Mouse (Mus musculus) ZHBTc4 (cell line): ENCODE data around the gene Armt1.
"Not testable (repeated sequence)": the region's sequence is repeated elsewhere in the genome, so short reads cannot be mapped to it uniquely, and the experiment has no call there.

Source experiments
- DNase-seq: peaks from one replicate; pipeline ENCODE4 v3.0.0-alpha.2; 2011; ENCODE audit warnings: low read depth, low spot score

Armt1 gene

DNA sequence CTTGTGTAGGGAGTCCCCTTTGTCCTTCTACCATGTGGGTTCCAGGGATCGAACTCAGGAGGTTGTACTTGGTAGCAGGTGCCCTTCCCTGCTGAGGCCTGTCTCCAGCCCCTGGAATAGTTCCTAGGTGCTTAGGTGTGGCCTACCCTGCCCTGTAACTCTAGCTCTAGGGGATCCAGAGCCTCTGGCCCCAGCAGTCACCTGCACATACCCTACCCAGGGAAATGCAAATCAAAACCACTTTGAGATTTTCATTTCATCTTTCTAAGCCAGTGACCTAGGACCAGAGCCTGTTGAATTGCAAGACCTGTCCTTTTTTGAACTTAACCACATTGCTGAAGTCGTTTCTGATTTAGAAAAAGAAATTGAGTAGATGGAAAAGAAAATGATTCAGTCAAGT lies 1.6 kb downstream of the Armt1 start:
- DNase-seq, result not testable (repeated sequence)

DNA sequence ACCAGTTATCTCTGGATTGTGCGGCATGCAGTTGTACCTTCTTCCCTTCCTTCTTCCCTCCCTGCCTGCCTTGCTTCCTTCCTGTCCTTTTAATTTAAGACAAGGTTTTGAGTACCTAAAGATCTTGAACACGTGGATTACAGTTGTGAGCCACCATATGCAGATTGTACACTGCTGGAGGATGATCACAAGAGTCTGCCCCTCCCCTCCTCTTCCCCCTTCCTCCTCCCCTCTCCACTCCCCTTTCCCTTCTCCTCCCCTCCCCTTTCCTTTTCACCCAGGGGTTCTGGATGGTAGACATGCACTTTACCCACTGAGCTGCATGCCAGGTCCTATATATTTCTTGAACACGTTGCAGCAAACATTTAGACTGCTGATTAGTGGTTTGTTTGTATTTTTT lies 3.1 kb downstream of the Armt1 start:
- DNase-seq, result peak; percentile 70

- no peak for DNase-seq
Measured at GRCm38 (mm10) chr10:4456409-4456808, 24.1 kb downstream of the Armt1 start.

- DNase-seq, result peak; percentile 83
Measured at GRCm38 (mm10) chr10:4460201-4460600, 27.9 kb downstream of the Armt1 start.

DNA sequence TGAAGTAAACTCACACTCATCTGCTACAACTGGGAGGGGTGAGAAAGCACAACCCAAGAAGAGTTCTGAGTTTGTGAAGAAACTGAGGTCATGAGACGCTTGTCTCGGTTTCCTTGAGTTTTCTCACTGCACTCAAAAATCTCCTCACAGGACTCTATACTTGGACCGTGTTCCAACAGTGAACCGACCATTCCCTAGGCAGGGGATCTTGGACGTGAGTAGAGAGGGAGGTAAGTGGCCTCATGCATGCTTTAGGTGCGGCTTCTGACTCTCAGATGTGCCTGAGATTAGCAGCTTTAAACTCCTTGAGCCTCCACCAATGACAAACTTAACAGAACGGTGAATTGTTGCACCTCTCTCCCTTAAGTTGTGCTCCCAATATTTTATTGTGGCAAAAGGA lies 33.5 kb downstream of the Armt1 start:
- no peak for DNase-seq

DNA sequence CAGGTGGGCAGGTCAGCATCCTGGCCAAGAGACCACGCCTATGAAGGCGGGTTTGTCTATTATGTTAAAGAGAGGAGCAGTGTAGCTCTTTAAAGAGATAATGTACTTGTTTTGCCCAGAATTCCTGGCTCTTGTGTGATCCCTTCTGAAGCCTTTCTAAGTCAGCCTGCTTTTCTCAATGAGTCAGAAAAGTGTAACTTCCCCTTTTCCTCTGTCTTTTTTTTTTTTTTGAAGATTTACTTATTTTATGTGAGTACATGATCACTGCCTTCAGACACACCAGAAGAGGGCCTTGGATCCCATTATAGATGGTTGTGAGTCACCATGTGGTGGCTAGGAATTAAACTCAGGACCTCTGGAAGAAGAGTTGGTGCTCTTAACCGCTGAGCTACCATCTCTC lies 37.1 kb downstream of the Armt1 start:
- peak; percentile 56 for DNase-seq

GRCm38 (mm10) chr10:4473591-4473993 lies 41.3 kb downstream of the Armt1 start:
- no peak for DNase-seq

GRCm38 (mm10) chr10:4475431-4475830 lies 43.2 kb downstream of the Armt1 start:
- no peak for DNase-seq

GRCm38 (mm10) chr10:4476604-4477003 lies 44.3 kb downstream of the Armt1 start:
- no peak for DNase-seq

DNA sequence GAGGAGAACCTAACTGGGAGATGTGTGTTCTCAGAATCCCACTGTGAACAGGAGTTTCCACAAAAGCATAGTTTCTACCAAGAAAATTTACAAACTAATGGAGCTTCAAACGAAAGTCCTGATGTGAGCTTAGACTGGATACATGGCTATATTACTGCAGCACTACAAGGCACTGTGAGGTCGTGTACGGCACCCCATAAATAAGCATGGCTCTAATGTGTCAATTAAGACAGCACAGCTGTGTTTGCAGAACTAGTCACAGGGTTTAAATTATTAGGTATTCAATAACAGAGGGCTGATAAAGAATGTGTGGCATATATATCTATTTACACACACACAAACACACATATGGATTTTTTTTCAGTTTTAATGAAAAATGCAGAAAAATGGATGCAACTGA lies 48.7 kb downstream of the Armt1 start:
- DNase-seq, result no peak

- DNase-seq, result no peak
Measured at GRCm38 (mm10) chr10:4481695-4482094, 49.4 kb downstream of the Armt1 start.

DNA sequence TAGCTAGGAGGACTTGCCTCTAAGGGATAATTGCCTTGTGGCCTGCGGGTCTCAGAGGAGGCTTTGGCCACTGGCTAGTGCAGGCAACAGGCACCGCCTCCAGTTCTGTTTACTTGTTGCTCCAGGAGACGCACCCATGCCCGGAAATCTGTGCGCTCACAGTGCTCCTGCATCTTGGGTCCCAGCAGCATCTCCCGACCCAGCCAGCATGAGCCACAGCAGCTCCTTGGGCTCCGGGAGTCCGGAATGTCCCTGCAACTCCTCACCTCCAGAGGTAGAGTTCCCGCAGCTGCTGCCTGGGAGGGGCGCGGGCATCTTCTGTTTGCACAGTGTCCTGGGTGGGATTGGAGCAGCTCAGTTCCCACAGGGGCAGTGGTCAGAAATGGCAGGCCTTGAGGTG lies 50.1 kb downstream of the Armt1 start, which contains the start of gene Ccdc170:
Gene Ccdc170, plus strand, starts transcription at position 148 of the 400 bp plus-strand sequence.
- peak; percentile 88 for DNase-seq

GRCm38 (mm10) chr10:4483848-4484247 lies 51.6 kb downstream of the Armt1 start:
- DNase-seq, result peak; percentile 64

- DNase-seq, result no peak
Measured at GRCm38 (mm10) chr10:4484986-4485385, 52.7 kb downstream of the Armt1 start.

DNA sequence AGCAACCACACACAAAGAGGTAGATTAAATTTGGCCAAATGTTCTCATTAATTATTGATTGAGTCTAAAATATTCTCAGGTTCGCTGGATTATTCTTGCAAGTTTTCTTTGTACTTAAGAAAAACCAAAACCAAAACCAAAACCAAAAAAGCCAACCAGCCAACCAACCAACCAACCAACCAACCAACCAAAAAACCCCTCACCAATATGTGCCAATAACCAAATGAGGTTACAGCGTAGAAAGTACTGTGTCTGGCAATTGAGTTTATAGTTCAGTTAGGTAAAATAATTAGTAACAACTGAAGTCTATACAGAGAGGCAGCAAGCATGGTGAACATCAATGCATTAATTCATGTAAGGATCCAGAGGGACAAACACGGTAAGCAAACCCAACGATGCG lies 57.6 kb downstream of the Armt1 start:
- DNase-seq, result no peak

- DNase-seq, result no peak
Measured at GRCm38 (mm10) chr10:4491281-4491680, 59.0 kb downstream of the Armt1 start.

- no peak for DNase-seq
Measured at GRCm38 (mm10) chr10:4492045-4492444, 59.8 kb downstream of the Armt1 start.

DNA sequence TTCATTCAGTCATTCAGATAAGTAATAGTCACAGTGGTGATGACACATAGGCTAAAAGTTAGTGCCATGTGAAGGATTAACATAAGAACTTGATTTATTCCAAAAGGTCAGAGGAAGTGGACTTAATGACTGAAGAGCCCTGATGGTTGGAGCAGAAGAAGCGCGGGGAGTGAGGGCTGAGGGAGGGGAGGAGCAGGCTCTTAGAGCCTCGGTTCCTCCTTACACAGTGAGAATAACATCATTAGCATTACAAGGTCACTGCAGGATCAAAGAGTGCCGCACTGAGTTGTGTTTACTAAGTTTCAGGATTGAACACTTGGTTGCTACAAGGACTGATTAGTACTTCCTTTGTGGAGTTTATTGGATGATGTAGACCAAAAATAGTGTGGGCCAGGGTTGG lies 60.6 kb downstream of the Armt1 start:
- DNase-seq, result peak; percentile 89

DNA sequence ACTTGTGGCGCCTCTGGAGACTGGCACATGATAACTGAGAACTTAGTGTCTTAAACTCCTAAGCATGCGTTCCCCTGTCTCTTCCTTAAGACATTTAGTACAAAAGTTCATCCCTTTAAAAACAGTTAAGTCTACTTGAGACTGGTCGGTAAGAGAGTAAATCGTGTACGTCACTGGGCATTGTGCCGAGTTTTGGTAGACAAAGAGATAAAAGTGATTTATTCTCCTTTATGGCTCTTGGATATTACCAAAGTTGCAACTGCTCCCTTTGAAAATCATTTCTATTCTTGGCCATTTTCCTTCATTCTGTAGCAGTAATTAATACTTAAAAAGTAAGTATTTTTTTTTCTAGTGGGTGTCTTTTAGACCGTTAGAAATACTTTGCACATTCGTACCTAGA lies 71.0 kb downstream of the Armt1 start:
- no peak for DNase-seq
